Mouse (Mus musculus) retina, adult 2 months (tissue): ENCODE data around the gene Ubxn11.

ENCODE experiments used
- DNase-seq: peaks from one replicate; pipeline ENCODE4 v3.0.0-alpha.2; 2012; ENCODE audit warnings: low read depth, low spot score

Gene Ubxn11

GRCm38 (mm10) chr4:134118126-134118800, 15.9 kb downstream of the Ubxn11 start:
- DNase-seq, result no peak

GRCm38 (mm10) chr4:134119042-134119441, 16.7 kb downstream of the Ubxn11 start:
- DNase-seq, result no peak

- DNase-seq, result no peak
These were observed 17.3 kb downstream of the Ubxn11 start for GRCm38 (mm10) chr4:134119644-134120043.

GRCm38 (mm10) chr4:134120192-134120805, 17.9 kb downstream of the Ubxn11 start:
- DNase-seq, result no peak

- no peak for DNase-seq
These were observed 18.5 kb downstream of the Ubxn11 start for GRCm38 (mm10) chr4:134120916-134121315.

- DNase-seq, result no peak
These were observed 19.2 kb downstream of the Ubxn11 start for GRCm38 (mm10) chr4:134121571-134121970.

GRCm38 (mm10) chr4:134122281-134122680, 19.9 kb downstream of the Ubxn11 start:
- DNase-seq, result no peak

- DNase-seq, result no peak
These were observed 20.8 kb downstream of the Ubxn11 start for GRCm38 (mm10) chr4:134123147-134123546.

GRCm38 (mm10) chr4:134123680-134124551, 21.5 kb downstream of the Ubxn11 start:
- no peak for DNase-seq

- no peak for DNase-seq
These were observed 23.2 kb downstream of the Ubxn11 start for GRCm38 (mm10) chr4:134125383-134126060.

GRCm38 (mm10) chr4:134126300-134127120, 24.1 kb downstream of the Ubxn11 start:
- DNase-seq, result no peak

- DNase-seq, result no peak
These were observed 24.7 kb downstream of the Ubxn11 start for GRCm38 (mm10) chr4:134127121-134127455.

GRCm38 (mm10) chr4:134127793-134128192, 25.4 kb downstream of the Ubxn11 start:
- DNase-seq, result no peak

GRCm38 (mm10) chr4:134128221-134128982, 26.0 kb downstream of the Ubxn11 start, which contains the start of gene Sh3bgrl3:
TSS of gene Sh3bgrl3 (minus strand) at chr4:134128789.
- DNase-seq, result no peak

- DNase-seq, result no peak
These were observed 26.6 kb downstream of the Ubxn11 start for GRCm38 (mm10) chr4:134128983-134129362.

- no peak for DNase-seq
These were observed 27.1 kb downstream of the Ubxn11 start for GRCm38 (mm10) chr4:134129482-134129881.

GRCm38 (mm10) chr4:134132117-134132516, 29.7 kb downstream of the Ubxn11 start:
- no peak for DNase-seq

GRCm38 (mm10) chr4:134132519-134133095, 30.2 kb downstream of the Ubxn11 start:
- DNase-seq, result no peak

- DNase-seq, result no peak
These were observed 34.0 kb downstream of the Ubxn11 start for GRCm38 (mm10) chr4:134136280-134136926.
